Mouse (Mus musculus) heart, adult 2 months (tissue): ENCODE data around the gene Rab42. TPM values are rescaled to one million over a fixed set of nuclear protein-coding genes. Genes with fewer than 3 reads are reported as not detected.

Experiments
- DNase-seq, 2 experiments: peaks; one replicate each; pipeline ENCODE4 v3.0.0; 2021
- H3K27ac ChIP-seq: fragments of 200-600 bp; 2 replicates; pipeline ENCODE4 v1.8.1; 2022
- H3K27me3 ChIP-seq: fragments of 200-500 bp; 2 replicates; pipeline ENCODE4 v1.6.1; 2012; ENCODE audit warnings: mild to moderate bottlenecking, low read length, inconsistent platforms, mixed read lengths; ENCODE audit not compliant: control insufficient read depth, insufficient read depth
- H3K36me3 ChIP-seq: fragments of 200-500 bp; 2 replicates; pipeline ENCODE4 v1.6.1; 2012; ENCODE audit warnings: low read length, inconsistent platforms; ENCODE audit not compliant: control insufficient read depth, insufficient read depth
- H3K4me1 ChIP-seq: fragments of 200-500 bp; 2 replicates; pipeline ENCODE4 v1.6.1; 2011; ENCODE audit warnings: low read length; ENCODE audit not compliant: control insufficient read depth, insufficient read depth
- H3K4me3 ChIP-seq: fragments of 200-600 bp; 2 replicates; pipeline ENCODE4 v1.8.1; 2022
- H3K79me2 ChIP-seq: fragments of 200-500 bp; replicated peaks from 2 replicates; pipeline ENCODE4 v1.6.1; 2012; ENCODE audit warnings: mild to moderate bottlenecking, inconsistent platforms, low read length, moderate library complexity, mixed read lengths; ENCODE audit not compliant: control insufficient read depth, insufficient read depth
- H3K9ac ChIP-seq: fragments of 200-500 bp; 2 replicates; pipeline ENCODE4 v1.6.1; 2012; ENCODE audit warnings: low read depth, mild to moderate bottlenecking, control low read depth, inconsistent platforms, low read length, mixed read lengths
- CTCF ChIP-seq: fragments of 200-600 bp; IDR thresholded peaks from 2 replicates; pipeline ENCODE4 v1.8.1; 2022; ENCODE audit warnings: antibody characterized with exemption, mild to moderate bottlenecking, moderate library complexity
- EP300 ChIP-seq: fragments of 200-500 bp; IDR thresholded peaks from 2 replicates; pipeline ENCODE4 v1.6.1; 2011; ENCODE audit warnings: low read depth, low read length, control low read depth; ENCODE audit not compliant: insufficient read depth
- POLR2A ChIP-seq: fragments of 200-500 bp; IDR thresholded peaks from 2 replicates; pipeline ENCODE4 v1.6.1; 2011; ENCODE audit warnings: mild to moderate bottlenecking, low read depth, low read length, control low read depth; ENCODE audit not compliant: insufficient read depth
- WGBS: fragments of 180-500 bp; shearing (Covaris S2); methylation state at CpG from one replicate; pipeline ENCODE4 v1.1.7; 2018; 5-methylcytosine and 5-hydroxymethylcytosine counted together
- intact Hi-C: fragments of 180-260 bp; cut with DNase I; formaldehyde crosslinking; loops from one replicate; pipeline ENCODE4 v1.15.1; 2025
- polyA plus RNA-seq: library from polyadenylated mRNA; depleted of rRNA; stranded (reverse); fragments of >200 nt; gene quantifications from 2 replicates; pipeline ENCODE4 v1.2.3, GENCODE M21; 2012
- total RNA-seq, 2 experiments: library from RNA; stranded (reverse); gene quantifications; 2 replicates each; pipeline ENCODE4 v1.2.3; 2021

Gene Rab42
- total and polyA plus RNA-seq, 3 experiments: 0.73 to 4.2 (median 1.1) TPM

GRCm38 (mm10) chr4:132328391-132328982 lies 25.3 kb upstream of the Rab42 start:
- TF ChIP-seq EP300 (no peak), CTCF (no peak), POLR2A (no peak)
- no peaks in the 10 kb centered on the region; the same call in 1 of the 2 replicates for H3K36me3 ChIP-seq
- 62% methylated on average over 14 of the region's 14 CpGs for WGBS
- peak overlapping the region; percentile 87 for H3K27ac ChIP-seq
- no peaks in the 10 kb centered on the region for H3K27me3 ChIP-seq
- H3K9ac ChIP-seq: peak overlapping the region; percentile 91
- H3K4me1 ChIP-seq: peaks cover 1% of the 10 kb centered on the region
- intact Hi-C loops: loop anchor here (2.0 kb wide), 1 partner anchor 16 kb away; no protein-coding TSS in a partner anchor
- no peak for DNase-seq
- peak overlapping the region; percentile 74 for H3K4me3 ChIP-seq
- no peaks in the 10 kb centered on the region for H3K79me2 ChIP-seq

DNA sequence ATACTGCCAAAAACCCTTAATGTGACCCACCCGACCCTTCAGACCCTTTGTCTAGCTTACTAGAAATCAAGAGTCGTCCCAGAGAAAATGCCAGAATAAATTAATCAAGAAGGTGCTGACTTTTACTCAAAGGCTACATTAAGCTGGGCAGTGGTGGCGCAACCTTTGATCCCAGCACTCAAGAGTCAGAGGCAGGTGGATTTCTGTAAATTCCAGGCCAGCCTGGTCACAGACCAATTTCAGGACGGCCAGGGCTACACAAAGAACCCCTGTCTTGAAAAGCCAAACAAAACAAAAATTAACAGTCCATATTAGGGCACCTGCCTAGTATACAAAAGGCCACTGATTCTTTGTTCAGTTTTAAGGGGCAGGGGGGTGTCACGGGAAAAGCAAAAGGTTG lies 23.3 kb upstream of the Rab42 start:
- no peaks in the 10 kb centered on the region for H3K79me2 ChIP-seq
- H3K27ac ChIP-seq: no peak overlapping the region
- peaks cover 1% of the 10 kb centered on the region for H3K4me1 ChIP-seq
- no peak overlapping the region for H3K9ac ChIP-seq
- WGBS: 83% methylated on average over 5 of the region's 5 CpGs
- intact Hi-C loops: no loop called here
- no peak for DNase-seq
- no peak overlapping the region for H3K4me3 ChIP-seq
- TF ChIP-seq EP300 (no peak), CTCF (no peak)
- H3K36me3 ChIP-seq: no peaks in the 10 kb centered on the region; the same call in 1 of the 2 replicates
- H3K27me3 ChIP-seq: no peaks in the 10 kb centered on the region

GRCm38 (mm10) chr4:132315711-132316110 lies 12.5 kb upstream of the Rab42 start:
- Histone ChIP-seq H3K4me3 (no peak overlapping the region), H3K9ac (no peak overlapping the region), H3K36me3 (peaks cover 3% of the 10 kb centered on the region), H3K27me3 (no peaks in the 10 kb centered on the region), H3K27ac (no peak overlapping the region), H3K79me2 (no peaks in the 10 kb centered on the region), H3K4me1 (no peaks in the 10 kb centered on the region)
- TF ChIP-seq CTCF (no peak), POLR2A (no peak), EP300 (no peak)
- 81% methylated on average over 8 of the region's 8 CpGs for WGBS
- no peak for DNase-seq
- intact Hi-C loops: no loop called here

- intact Hi-C loops: no loop called here
- Histone ChIP-seq H3K27ac (no peak overlapping the region), H3K4me3 (no peak overlapping the region), H3K27me3 (no peaks in the 10 kb centered on the region), H3K9ac (no peak overlapping the region), H3K4me1 (peaks cover 5% of the 10 kb centered on the region), H3K79me2 (no peaks in the 10 kb centered on the region), H3K36me3 (peaks cover 11% of the 10 kb centered on the region)
- 90% methylated on average over 5 of the region's 5 CpGs for WGBS
- DNase-seq: no peak
- TF ChIP-seq CTCF (no peak), POLR2A (no peak), EP300 (no peak)
Observed at GRCm38 (mm10) chr4:132312627-132313026, 9.4 kb upstream of the Rab42 start.

DNA sequence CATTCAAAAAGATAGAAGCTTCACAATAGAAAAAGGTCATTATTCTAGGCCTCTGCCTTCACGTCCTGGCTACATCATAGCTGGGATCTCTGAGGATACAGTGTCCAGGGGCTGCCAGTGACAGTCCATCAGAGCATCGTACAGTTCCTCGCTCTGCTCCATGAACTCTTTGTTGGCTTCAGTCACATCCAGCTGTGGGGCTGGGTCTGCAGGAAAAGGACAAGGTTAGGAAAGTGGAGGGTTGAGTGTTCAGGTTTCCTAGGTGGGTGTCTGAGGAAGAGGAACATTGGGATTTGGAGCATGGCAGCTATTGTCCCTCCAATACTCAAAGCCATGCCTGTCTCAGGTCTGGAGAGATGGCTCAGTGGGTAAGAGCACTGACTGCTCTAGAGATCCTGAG lies 8.6 kb upstream of the Rab42 start:
- no peak overlapping the region for H3K4me3 ChIP-seq
- H3K9ac ChIP-seq: no peak overlapping the region
- H3K36me3 ChIP-seq: peaks cover 11% of the 10 kb centered on the region
- intact Hi-C loops: no loop called here
- TF ChIP-seq EP300 (no peak), POLR2A (no peak; the same call in 1 of the 2 replicates), CTCF (no peak)
- H3K79me2 ChIP-seq: no peaks in the 10 kb centered on the region
- H3K4me1 ChIP-seq: peaks cover 5% of the 10 kb centered on the region
- no peak overlapping the region for H3K27ac ChIP-seq
- no peak for DNase-seq
- no peaks in the 10 kb centered on the region for H3K27me3 ChIP-seq
- WGBS: 64% methylated on average over 3 of the region's 3 CpGs

- DNase-seq: no peak
- H3K27me3 ChIP-seq: no peaks in the 10 kb centered on the region
- peaks cover 11% of the 10 kb centered on the region for H3K36me3 ChIP-seq
- H3K9ac ChIP-seq: no peak overlapping the region
- 57% methylated on average over 1 of the region's 1 CpGs for WGBS
- H3K27ac ChIP-seq: no peak overlapping the region
- no peaks in the 10 kb centered on the region for H3K79me2 ChIP-seq
- H3K4me3 ChIP-seq: no peak overlapping the region
- H3K4me1 ChIP-seq: peaks cover 5% of the 10 kb centered on the region
- TF ChIP-seq EP300 (no peak), CTCF (no peak), POLR2A (no peak)
- intact Hi-C loops: no loop called here
Observed at GRCm38 (mm10) chr4:132311209-132311608, 8.0 kb upstream of the Rab42 start.
